Mouse (Mus musculus) frontal cortex, adult (tissue): ENCODE measurements at regions not wholly inside any gene's neighbourhood (a gene's known extent, or its start where the extent isn't known, plus 50 kb on each side); places are given as distances from the start of the nearest gene placed in this dataset.

ENCODE experiments used
- ATAC-seq: cut with Nextera tagmentation; 2 replicates; pipeline ENCODE4 v1.9.2; 2017; ENCODE audit warnings: mild to moderate bottlenecking, moderate library complexity, mixed read lengths; ENCODE audit not compliant: low TSS enrichment

- no peak for ATAC-seq
Observed at GRCm38 (mm10) chr12:13100505-13101354, 148.3 kb downstream of the Ddx1 start.

- ATAC-seq, result peak; percentile 92
Observed at GRCm38 (mm10) chr12:13094111-13094851, 152.6 kb upstream of the Mycn start.

- ATAC-seq, result no peak
Observed at GRCm38 (mm10) chr12:13085951-13086350, 144.2 kb upstream of the Mycn start.

GRCm38 (mm10) chr12:13085484-13085883, 143.8 kb upstream of the Mycn start:
- ATAC-seq, result no peak

GRCm38 (mm10) chr12:13083337-13084054, 141.8 kb upstream of the Mycn start:
- no peak for ATAC-seq

GRCm38 (mm10) chr12:13080791-13081190, 139.1 kb upstream of the Mycn start:
- no peak for ATAC-seq

GRCm38 (mm10) chr12:13079832-13080231, 138.1 kb upstream of the Mycn start:
- ATAC-seq, result peak; percentile 90

GRCm38 (mm10) chr12:13077689-13078088, 136.0 kb upstream of the Mycn start:
- no peak for ATAC-seq

- no peak for ATAC-seq
Observed at GRCm38 (mm10) chr12:13076699-13077287, 135.1 kb upstream of the Mycn start.

GRCm38 (mm10) chr12:13073126-13073886, 131.6 kb upstream of the Mycn start:
- ATAC-seq, result no peak

GRCm38 (mm10) chr12:13067295-13067694, 125.6 kb upstream of the Mycn start:
- ATAC-seq, result no peak

GRCm38 (mm10) chr12:13066604-13067181, 125.0 kb upstream of the Mycn start:
- ATAC-seq, result no peak

- no peak for ATAC-seq
Observed at GRCm38 (mm10) chr12:13059473-13059872, 117.8 kb upstream of the Mycn start.

GRCm38 (mm10) chr12:13056246-13056645, 114.5 kb upstream of the Mycn start:
- peak; percentile 68 for ATAC-seq

GRCm38 (mm10) chr12:13054611-13055010, 112.9 kb upstream of the Mycn start:
- ATAC-seq, result peak; percentile 51; the same call in 1 of the 2 replicates

- peak; percentile 45 for ATAC-seq
Observed at GRCm38 (mm10) chr12:13053746-13054145, 112.0 kb upstream of the Mycn start.

GRCm38 (mm10) chr12:13052845-13053623, 111.3 kb upstream of the Mycn start:
- ATAC-seq, result peak; percentile 31; the same call in 1 of the 2 replicates

GRCm38 (mm10) chr12:13052164-13052563, 110.5 kb upstream of the Mycn start:
- ATAC-seq, result no peak

GRCm38 (mm10) chr12:13049659-13050058, 107.9 kb upstream of the Mycn start:
- no peak for ATAC-seq

GRCm38 (mm10) chr12:13048168-13048727, 106.5 kb upstream of the Mycn start:
- no peak for ATAC-seq
